ENCODE assay signal across 20 mouse cellular contexts in the genomic region with DNA sequence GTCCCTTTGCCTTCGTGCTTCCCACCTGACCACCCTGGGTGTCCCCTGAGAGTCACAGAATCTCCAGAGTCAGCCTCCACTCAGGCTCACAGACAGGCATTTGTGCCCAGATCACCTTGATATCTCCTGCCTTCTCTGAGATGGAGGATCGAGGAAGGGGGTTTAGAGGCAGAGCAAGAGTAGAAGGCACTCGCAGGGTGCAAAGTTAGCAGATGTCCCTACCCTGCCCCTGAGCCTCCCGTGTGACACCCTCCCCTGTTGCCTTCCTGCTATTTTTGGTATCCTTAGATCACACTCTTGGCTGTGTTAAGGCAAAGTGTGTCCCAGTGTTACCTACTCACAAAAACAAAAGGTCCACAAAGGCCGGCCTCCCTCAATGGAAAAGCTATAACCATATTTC. TPM values are rescaled to one million over a fixed set of nuclear protein-coding genes. Genes with fewer than 3 reads are reported as not detected.
DNase-seq lines count a peak whose midpoint lies in the region; ATAC-seq and TF ChIP-seq lines count a peak whose summit lies in the region.
"Had no signal": no experiment of that assay in that cellular context is flagged by ENCODE, and none has a peak within 500 bp of the region (broad histone marks: within the 10 kb centered on the region; RNA-seq: fewer than 3 reads in every experiment).

TSS of gene Sgca (minus strand) at position 129 of the 400 bp plus-strand sequence.

- WGBS in limb, embryonic 14.5 days = 65% methylated on average over 5 of the region's 5 CpGs
- 69% methylated on average over 5 of the region's 5 CpGs for WGBS in limb, embryonic 10.5 days
- 48% methylated on average over 5 of the region's 5 CpGs for WGBS in heart, embryonic 10.5 days

- no peak for DNase-seq in limb, embryonic 14.5 days (ENCODE audit: low spot score)
- no peak for DNase-seq in limb, embryonic 10.5 days (ENCODE audit: low spot score)
- no peak for DNase-seq in gastrocnemius, postnatal 10 days
- no peak for DNase-seq in heart, embryonic 10.5 days (ENCODE audit: low spot score)
- DNase-seq in heart, postnatal 25 days (ENCODE audit: low spot score) = no peak
- DNase-seq in ovary, postnatal 36 days (ENCODE audit: low spot score) = no peak
- no peak for DNase-seq in right cerebral cortex, postnatal 4 days
- DNase-seq: adrenal gland, postnatal 10 days; forebrain, postnatal 0 days; kidney, postnatal 36 days; layer of hippocampus, postnatal 36 days; liver, postnatal 0 days; spleen, adult 18-20 months had no signal

- intact Hi-C loops in heart, postnatal 25 days (cut with DNase I) = no loop called here

- TF ChIP-seq POLR2A in limb, embryonic 14.5 days (IDR thresholded peaks at IDR 0.05; ENCODE audit: borderline replicate concordance, extremely low read depth, insufficient read depth, insufficient read length) = no peak

- ATAC-seq in limb, embryonic 14.5 days (ENCODE audit: low FRiP score, low read depth) = no peak
- ATAC-seq in CD4-positive, CD25-positive, alpha-beta regulatory T cell, adult 4 months = no peak
- ATAC-seq: forebrain, postnatal 0 days; liver, postnatal 0 days; midbrain, embryonic 15.5 days had no signal

- H3K9ac ChIP-seq in limb, embryonic 14.5 days (ENCODE audit: low read depth, low read length, severe bottlenecking) = no peak within 1 kb of the TSS
- H3K9ac ChIP-seq: forebrain, postnatal 0 days; liver, postnatal 0 days; midbrain, embryonic 15.5 days had no signal

- no peaks in the 10 kb centered on the region for H3K27me3 ChIP-seq in limb, embryonic 14.5 days (ENCODE audit: control insufficient read depth, insufficient read depth, low read length)
- H3K27me3 ChIP-seq in limb, embryonic 10.5 days (ENCODE audit: low read depth, poor library complexity, severe bottlenecking) = peaks cover 12% of the 10 kb centered on the region
- H3K27me3 ChIP-seq in heart, embryonic 10.5 days (ENCODE audit: insufficient read depth, poor library complexity, severe bottlenecking) = peaks cover 14% of the 10 kb centered on the region
- H3K27me3 ChIP-seq: midbrain, embryonic 15.5 days had no signal

- no peak within 1 kb of the TSS for H3K4me2 ChIP-seq in limb, embryonic 14.5 days (replicated peaks; ENCODE audit: low read depth, low read length, severe bottlenecking)
- H3K4me2 ChIP-seq: midbrain, embryonic 15.5 days had no signal

- H3K4me3 ChIP-seq in limb, embryonic 14.5 days (replicated peaks; ENCODE audit: low read length) = no peak within 1 kb of the TSS
- no peak within 1 kb of the TSS for H3K4me3 ChIP-seq in limb, embryonic 10.5 days
- H3K4me3 ChIP-seq in heart, embryonic 10.5 days = no peak within 1 kb of the TSS
- H3K4me3 ChIP-seq: hindbrain, embryonic 10.5 days; midbrain, embryonic 15.5 days had no signal

- no peaks in the 10 kb centered on the region for H3K9me3 ChIP-seq in limb, embryonic 14.5 days (ENCODE audit: control insufficient read depth, low read length)
- no peaks in the 10 kb centered on the region for H3K9me3 ChIP-seq in limb, embryonic 10.5 days (replicated peaks)
- H3K9me3 ChIP-seq in heart, embryonic 10.5 days = no peaks in the 10 kb centered on the region
- H3K9me3 ChIP-seq: G1E; hindbrain, embryonic 10.5 days; midbrain, embryonic 15.5 days had no signal

- H3K4me1 ChIP-seq in limb, embryonic 14.5 days (ENCODE audit: control insufficient read depth, insufficient read depth, low read length) = peaks cover 7% of the 10 kb centered on the region
- peaks cover 17% of the 10 kb centered on the region for H3K4me1 ChIP-seq in limb, embryonic 10.5 days
- peaks cover 70% of the 10 kb centered on the region for H3K4me1 ChIP-seq in heart, embryonic 10.5 days

- H3K27ac ChIP-seq in limb, embryonic 14.5 days (replicated peaks; ENCODE audit: low read depth, low read length) = no peak within 1 kb of the TSS
- no peak within 1 kb of the TSS for H3K27ac ChIP-seq in limb, embryonic 10.5 days
- peak within 1 kb of the TSS; percentile 80 for H3K27ac ChIP-seq in heart, embryonic 10.5 days
- H3K27ac ChIP-seq: stomach, postnatal 0 days had no signal

- H3K36me3 ChIP-seq in limb, embryonic 14.5 days (ENCODE audit: control insufficient read depth, insufficient read depth, low read length) = no peaks in the 10 kb centered on the region
- no peaks in the 10 kb centered on the region for H3K36me3 ChIP-seq in limb, embryonic 10.5 days
- no peaks in the 10 kb centered on the region for H3K36me3 ChIP-seq in heart, embryonic 10.5 days
- H3K36me3 ChIP-seq: G1E; hindbrain, embryonic 10.5 days; midbrain, embryonic 15.5 days had no signal

RNA-seq across cellular contexts. Expression of gene Sgca, which starts in this region (rescaled TPM):
- polyA plus RNA-seq in limb, embryonic 14.5 days (2012; rRNA removed) = 19.4 and 32.9 TPM in 2 replicates
- polyA plus RNA-seq in limb, embryonic 14.5 days (2014; fragmentation: Nextera tagmentation; extraction: Ambion mirVana) = 9.1 and 10.2 TPM in 2 replicates
- polyA plus RNA-seq in limb, embryonic 10.5 days (2016; fragmentation: Nextera tagmentation; extraction: Ambion mirVana) = 0.23 TPM in 1 of 2 replicates, not detected in the other
- total RNA-seq in gastrocnemius, postnatal 10 days (2021) = 100 to 1,000 TPM; 185 to 194 TPM
- 12.5 and 25.8 TPM in 2 replicates for polyA plus RNA-seq in heart, embryonic 10.5 days (2016; fragmentation: Nextera tagmentation; extraction: Ambion mirVana)
- total RNA-seq in heart, postnatal 25 days (2021) = 100 to 1,000 TPM; 142 to 163 TPM
- polyA plus RNA-seq in CD4-positive, CD25-positive, alpha-beta regulatory T cell, adult 4 months (2017; shearing (Covaris generic)) = not detected
- total RNA-seq: forebrain, postnatal 0 days; megakaryocyte progenitor cell, adult 5-6 weeks had no signal
- polyA plus RNA-seq: G1E; intestine, embryonic 14.5 days; midbrain, embryonic 15.5 days had no signal
